Mouse (Mus musculus) myocyte (in vitro differentiated cells): ENCODE data around the gene Txlnb. TPM values are rescaled to one million over a fixed set of nuclear protein-coding genes. Genes with fewer than 3 reads are reported as not detected.

ENCODE experiments used
- H3K27me3 ChIP-seq: one replicate; pipeline ENCODE4 v1.6.1; 2011; ENCODE audit not compliant: control insufficient read depth, insufficient read depth, insufficient read length
- H3K36me3 ChIP-seq: one replicate; pipeline ENCODE4 v1.6.1; 2011; ENCODE audit not compliant: control insufficient read depth, insufficient read depth
- H3K4me2 ChIP-seq: one replicate; pipeline ENCODE4 v1.6.1; 2011; ENCODE audit warnings: low read depth, control low read depth
- H3K4me3 ChIP-seq: one replicate; pipeline ENCODE4 v1.5.1; 2011; ENCODE audit warnings: mild to moderate bottlenecking, control low read depth, moderate library complexity
- H3K79me2 ChIP-seq: one replicate; pipeline ENCODE4 v1.6.1; 2011; ENCODE audit not compliant: control insufficient read depth, insufficient read depth
- H3ac ChIP-seq: one replicate; pipeline ENCODE4 v1.6.1; 2011; ENCODE audit not compliant: control insufficient read depth, insufficient read length
- CEBPB ChIP-seq: IDR thresholded peaks from 2 replicates; pipeline ENCODE4 v1.6.1; 2011; ENCODE audit warnings: mild to moderate bottlenecking, moderate library complexity; ENCODE audit not compliant: poor library complexity, insufficient read depth, severe bottlenecking
- E2F4 ChIP-seq: IDR thresholded peaks from one replicate; pipeline ENCODE4 v1.6.1; 2011; ENCODE audit warnings: mild to moderate bottlenecking, control low read depth, moderate library complexity; ENCODE audit not compliant: insufficient read depth
- MAX ChIP-seq: IDR thresholded peaks from one replicate; pipeline ENCODE4 v1.6.1; 2011; ENCODE audit warnings: low read depth, mild to moderate bottlenecking, control low read depth
- MYOD1 ChIP-seq, 3 experiments: IDR thresholded peaks; one replicate each; pipeline ENCODE4 v1.6.1; 2011; ENCODE audit warnings: control low read depth in 2 of 3, low read depth in 2 of 3, mild to moderate bottlenecking in 2 of 3, moderate library complexity in 1 of 3; ENCODE audit not compliant: insufficient read length in 2 of 3, control insufficient read depth in 1 of 3
- MYOG ChIP-seq, 3 experiments: IDR thresholded peaks; one replicate each; pipeline ENCODE4 v1.6.1; 2011; ENCODE audit warnings: control low read depth in 2 of 3, low read depth in 2 of 3, mild to moderate bottlenecking in 2 of 3; ENCODE audit not compliant: insufficient read length in 2 of 3, control insufficient read depth in 1 of 3, insufficient read depth in 1 of 3
- POLR2A ChIP-seq: IDR thresholded peaks from one replicate; pipeline ENCODE4 v1.6.1; 2011; ENCODE audit warnings: low read depth, mild to moderate bottlenecking, control low read depth, moderate library complexity; ENCODE audit not compliant: insufficient read length
- POLR2AphosphoS2 ChIP-seq: IDR thresholded peaks from one replicate; pipeline ENCODE4 v1.6.1; 2011; ENCODE audit warnings: low read depth, control low read depth; ENCODE audit not compliant: insufficient read length
- REST ChIP-seq: IDR thresholded peaks from one replicate; pipeline ENCODE4 v1.6.1; 2011; ENCODE audit warnings: mild to moderate bottlenecking, control low read depth, moderate library complexity; ENCODE audit not compliant: insufficient read depth, insufficient read length
- SRF ChIP-seq: IDR thresholded peaks from one replicate; pipeline ENCODE4 v1.6.1; 2011; ENCODE audit warnings: low read depth; ENCODE audit not compliant: control insufficient read depth, insufficient read length
- TCF12 ChIP-seq: IDR thresholded peaks from one replicate; pipeline ENCODE4 v1.6.1; 2011; ENCODE audit warnings: mild to moderate bottlenecking, control low read depth; ENCODE audit not compliant: poor library complexity, insufficient read depth, severe bottlenecking
- TCF3 ChIP-seq: IDR thresholded peaks from one replicate; pipeline ENCODE4 v1.6.1; 2011; ENCODE audit warnings: low read depth, control low read depth; ENCODE audit not compliant: insufficient read length
- USF1 ChIP-seq: IDR thresholded peaks from one replicate; pipeline ENCODE4 v1.6.1; 2011; ENCODE audit warnings: low read depth, mild to moderate bottlenecking, control low read depth, moderate library complexity
- polyA plus RNA-seq: library from polyadenylated mRNA; unstranded; fragments of >200 nt; fragmentation: generic; extraction: Trizol; gene quantifications from one replicate; pipeline ENCODE4 v1.2.1, GENCODE M21; 2012; ENCODE audit warnings: missing spikeins

Gene Txlnb
- polyA plus RNA-seq, 1 experiment: 7.0 TPM

- Histone ChIP-seq H3K36me3 (no peaks in the 10 kb centered on the region), H3K27me3 (no peaks in the 10 kb centered on the region), H3ac (no peak overlapping the region), H3K79me2 (no peaks in the 10 kb centered on the region), H3K4me2 (no peak overlapping the region), H3K4me3 (no peak overlapping the region)
- TF ChIP-seq MYOD1 (IDR thresholded peaks at IDR 0.05; ENCODE audit: control insufficient read depth in 1 of 3, insufficient read length in 2 of 3, low read depth in 2 of 3) (no peak), E2F4 (no peak), USF1 (no peak), REST (no peak), MYOG (IDR thresholded peaks at IDR 0.05; ENCODE audit: control insufficient read depth in 1 of 3, insufficient read depth in 1 of 3, insufficient read length in 2 of 3, low read depth in 2 of 3) (no peak), POLR2AphosphoS2 (no peak)
Observed at GRCm38 (mm10) chr10:17761652-17762051, 34.4 kb upstream of the Txlnb start.

- Histone ChIP-seq H3ac (no peak overlapping the region), H3K4me3 (no peak overlapping the region), H3K27me3 (no peaks in the 10 kb centered on the region), H3K79me2 (no peaks in the 10 kb centered on the region), H3K36me3 (no peaks in the 10 kb centered on the region), H3K4me2 (no peak overlapping the region)
- TF ChIP-seq TCF12 (no peak), USF1 (no peak), SRF (no peak), POLR2A (no peak), E2F4 (no peak), REST (no peak), MYOG (IDR thresholded peaks at IDR 0.05; ENCODE audit: control insufficient read depth in 1 of 3, insufficient read depth in 1 of 3, insufficient read length in 2 of 3, low read depth in 2 of 3) (no peak), TCF3 (no peak), MAX (no peak), CEBPB (no peak), POLR2AphosphoS2 (no peak), MYOD1 (IDR thresholded peaks at IDR 0.05; ENCODE audit: control insufficient read depth in 1 of 3, insufficient read length in 2 of 3, low read depth in 2 of 3) (no peak)
Observed at GRCm38 (mm10) chr10:17762946-17763345, 33.1 kb upstream of the Txlnb start.

- no peaks in the 10 kb centered on the region for H3K79me2 ChIP-seq
- H3K4me2 ChIP-seq: no peak overlapping the region
- no peaks in the 10 kb centered on the region for H3K27me3 ChIP-seq
- no peak overlapping the region for H3ac ChIP-seq
- TF ChIP-seq SRF (no peak), CEBPB (no peak), POLR2A (no peak), REST (no peak), TCF3 (no peak), TCF12 (no peak), POLR2AphosphoS2 (no peak), MYOD1 (IDR thresholded peaks at IDR 0.05; ENCODE audit: control insufficient read depth in 1 of 3, insufficient read length in 2 of 3, low read depth in 2 of 3) (no peak), MAX (no peak), USF1 (no peak), MYOG (IDR thresholded peaks at IDR 0.05; ENCODE audit: control insufficient read depth in 1 of 3, insufficient read depth in 1 of 3, insufficient read length in 2 of 3, low read depth in 2 of 3) (no peak)
- H3K4me3 ChIP-seq: no peak overlapping the region
- H3K36me3 ChIP-seq: no peaks in the 10 kb centered on the region
Observed at GRCm38 (mm10) chr10:17769856-17770255, 26.2 kb upstream of the Txlnb start.

GRCm38 (mm10) chr10:17772364-17772763, 23.7 kb upstream of the Txlnb start:
- Histone ChIP-seq H3K36me3 (no peaks in the 10 kb centered on the region), H3K79me2 (no peaks in the 10 kb centered on the region), H3ac (no peak overlapping the region), H3K27me3 (no peaks in the 10 kb centered on the region), H3K4me2 (no peak overlapping the region), H3K4me3 (no peak overlapping the region)
- TF ChIP-seq TCF3 (no peak), POLR2A (no peak), MAX (no peak), MYOD1 (IDR thresholded peaks at IDR 0.05; ENCODE audit: control insufficient read depth in 1 of 3, insufficient read length in 2 of 3, low read depth in 2 of 3) (no peak), E2F4 (no peak), MYOG (IDR thresholded peaks at IDR 0.05; ENCODE audit: control insufficient read depth in 1 of 3, insufficient read depth in 1 of 3, insufficient read length in 2 of 3, low read depth in 2 of 3) (no peak), REST (no peak), SRF (no peak), CEBPB (no peak), TCF12 (no peak), POLR2AphosphoS2 (no peak), USF1 (no peak)

- Histone ChIP-seq H3K4me3 (no peak overlapping the region), H3K79me2 (no peaks in the 10 kb centered on the region), H3K36me3 (no peaks in the 10 kb centered on the region), H3ac (no peak overlapping the region), H3K4me2 (peak overlapping the region; percentile 48), H3K27me3 (no peaks in the 10 kb centered on the region)
- TF ChIP-seq POLR2A (no peak), MYOG (IDR thresholded peaks at IDR 0.05; ENCODE audit: control insufficient read depth in 1 of 3, insufficient read depth in 1 of 3, insufficient read length in 2 of 3, low read depth in 2 of 3) (no peak), TCF12 (no peak), MAX (no peak), TCF3 (no peak), SRF (no peak), USF1 (no peak)
Observed at GRCm38 (mm10) chr10:17774366-17774765, 21.7 kb upstream of the Txlnb start.
